Mouse (Mus musculus) kidney, postnatal 25 days (tissue): ENCODE results near the gene Tspoap1.
A peak's percentile ranks its signal among the peaks of the same experiment; 100 is the strongest.

Experiments
- DNase-seq, 2 experiments: peaks; one replicate each; pipeline ENCODE4 v3.0.0; 2021; ENCODE audit warnings: mixed read lengths in 2 of 2

The Tspoap1 gene

DNA sequence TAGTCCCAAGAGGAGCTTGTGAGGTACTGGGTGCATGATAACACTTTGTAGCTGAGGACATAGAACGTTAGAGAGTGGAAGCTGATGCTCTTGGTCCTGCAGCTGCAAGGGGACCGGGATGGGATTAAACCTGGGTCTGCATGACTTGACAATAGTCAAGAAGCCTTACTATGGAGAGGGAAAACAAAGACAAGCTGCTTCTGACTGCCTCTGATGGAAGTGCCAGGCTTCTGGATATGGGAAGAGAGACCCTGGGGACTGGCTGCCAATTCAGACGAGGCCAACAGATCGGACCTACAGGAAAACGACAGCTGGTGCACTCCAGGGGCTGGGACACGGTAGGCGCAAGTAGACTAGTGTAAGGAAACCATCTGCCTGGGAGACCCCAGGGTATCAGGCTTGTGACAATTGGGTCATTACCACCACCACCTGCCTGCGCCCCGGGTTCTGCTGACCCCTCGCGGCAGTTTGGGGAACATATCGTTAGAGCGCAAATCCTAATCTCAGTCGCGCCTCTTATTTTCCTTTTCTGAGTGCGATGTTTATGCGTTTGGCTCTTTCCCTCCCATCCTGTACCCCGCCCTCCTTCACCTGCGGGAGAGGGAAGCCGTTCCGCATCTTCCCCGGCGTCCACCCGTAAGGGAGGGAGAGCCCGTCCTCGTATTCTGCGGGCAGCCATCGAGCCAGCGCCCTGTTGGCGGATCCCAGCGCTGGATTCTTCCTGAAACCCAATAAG, 56.5 kb downstream of the Tspoap1 start:
- DNase-seq: peak in 1 of 2 experiments; percentile 22

DNA sequence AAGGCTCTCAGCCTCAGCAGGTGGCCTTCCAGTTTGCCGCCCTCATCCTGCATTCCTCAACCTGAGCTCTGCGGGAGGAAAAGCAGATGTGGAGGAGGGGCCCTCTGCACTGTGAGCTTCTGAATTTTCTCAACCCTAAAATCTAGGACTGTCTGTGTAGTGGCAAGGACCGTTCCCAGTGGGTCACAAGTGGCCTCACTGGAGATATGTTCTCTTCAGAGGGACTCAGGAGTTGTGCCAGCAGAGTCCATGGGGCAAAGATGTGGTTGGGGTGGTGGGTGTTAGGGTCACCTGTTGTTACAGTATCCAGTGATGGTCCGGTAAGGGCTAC, 57.1 kb downstream of the Tspoap1 start:
- DNase-seq: no peak

DNA sequence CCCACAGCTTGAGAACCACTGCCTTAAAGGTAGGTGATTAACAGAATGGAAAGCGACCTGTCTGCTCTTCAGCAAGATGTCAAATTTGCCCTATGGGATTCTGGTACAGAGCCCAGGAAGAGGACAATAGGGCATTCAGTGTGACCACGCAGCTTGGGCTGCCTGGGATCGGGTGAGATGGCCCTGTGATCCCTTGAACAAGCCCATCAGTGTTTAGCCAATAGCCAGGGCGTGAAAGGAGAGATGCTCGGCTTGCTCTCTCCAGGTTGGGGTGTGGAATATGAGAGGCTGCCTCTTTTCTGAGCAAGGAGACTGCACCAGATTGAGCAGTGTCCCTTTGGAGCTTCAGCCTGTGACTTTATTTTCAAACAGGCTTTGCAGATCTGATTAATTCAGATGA, 61.2 kb downstream of the Tspoap1 start:
- no peak for DNase-seq

DNA sequence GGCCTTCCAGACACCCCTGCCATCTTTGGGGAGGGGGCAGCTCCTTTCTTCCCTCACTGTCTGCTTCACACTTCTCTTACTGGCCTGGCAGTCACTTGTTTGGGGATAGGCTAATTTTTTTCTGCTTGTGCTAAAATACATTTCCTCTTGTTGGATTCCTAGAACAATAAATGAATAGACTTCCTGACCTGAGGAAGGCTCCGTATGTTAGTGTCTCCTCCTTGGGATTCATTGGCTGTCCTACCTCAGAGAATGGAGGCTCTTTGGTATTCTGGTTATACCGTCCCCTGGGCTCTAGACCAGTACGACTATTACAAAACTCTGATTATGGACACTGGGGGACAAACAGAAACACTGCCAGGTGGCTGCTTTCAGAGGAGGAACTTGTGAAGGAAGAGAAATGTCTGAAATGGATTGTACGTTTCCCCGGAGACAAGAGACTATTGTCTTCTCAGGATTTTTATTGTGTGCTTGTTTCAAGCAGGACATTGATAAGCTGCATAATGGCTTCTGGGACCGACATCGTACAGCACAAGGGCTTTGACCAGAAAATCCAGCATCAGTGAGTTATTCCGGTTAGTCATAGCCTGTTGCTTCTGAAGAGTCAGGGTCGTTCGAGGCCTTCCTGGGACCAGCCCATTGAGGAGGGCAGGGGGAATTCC, 68.0 kb downstream of the Tspoap1 start, which contains the start of gene Lpo:
TSS of gene Lpo (minus strand) at position 51 of the 662 bp plus-strand sequence.
- no peak for DNase-seq
